Mouse (Mus musculus) frontal cortex, postnatal 10 days (tissue): ENCODE measurements around the gene Fbxw8.

Experiments
- DNase-seq, 2 experiments: peaks; one replicate each; pipeline ENCODE4 v3.0.0; 2022; ENCODE audit warnings: low spot score in 2 of 2, mixed read lengths in 1 of 2

Fbxw8 gene

GRCm38 (mm10) chr5:118044907-118045306 is 110.4 kb downstream of the Fbxw8 start:
- DNase-seq: no peak

DNA sequence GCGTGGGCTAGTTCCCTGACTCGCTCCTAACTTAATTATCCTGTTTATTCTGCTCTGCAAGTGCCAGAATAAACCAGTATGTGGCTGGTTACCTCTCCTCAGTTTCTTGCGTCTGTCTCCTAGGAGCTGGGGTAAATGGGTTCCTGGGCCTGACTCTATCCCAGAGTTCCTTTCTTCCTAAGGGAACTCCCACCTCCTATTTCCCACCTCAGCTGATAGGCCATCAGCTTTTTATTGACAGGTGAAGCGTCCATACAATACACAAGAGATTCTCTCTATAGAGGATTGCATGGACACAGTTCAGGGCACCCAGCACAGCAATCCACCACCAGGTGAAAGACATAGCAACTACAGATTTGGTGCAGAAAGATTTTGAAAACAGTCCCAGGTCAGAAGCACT is 111.5 kb downstream of the Fbxw8 start:
- no peak for DNase-seq

GRCm38 (mm10) chr5:118042599-118042998 is 112.7 kb downstream of the Fbxw8 start:
- DNase-seq: no peak

DNA sequence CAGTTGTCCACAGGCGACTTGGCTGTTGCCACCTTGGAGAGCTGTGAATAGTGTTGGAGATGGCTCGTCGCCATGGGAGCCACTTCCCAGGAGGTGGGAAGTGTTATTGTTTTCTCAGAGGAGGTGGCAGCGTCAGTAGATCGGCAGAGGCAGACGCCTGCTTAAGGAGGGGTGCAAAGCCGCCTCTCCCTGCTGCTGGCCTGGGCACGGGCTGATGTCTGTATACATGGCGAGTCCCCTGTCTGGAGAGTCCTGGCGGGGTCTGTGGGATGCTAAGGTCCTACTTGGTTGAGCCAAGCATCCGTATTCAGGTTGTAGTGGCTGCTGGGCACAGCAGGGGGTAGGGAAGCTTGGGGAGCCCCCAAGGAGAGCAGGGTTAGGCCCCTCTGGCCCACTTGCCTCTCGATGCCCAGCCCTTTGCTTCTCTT is 116.0 kb downstream of the Fbxw8 start:
- no peak for DNase-seq

DNA sequence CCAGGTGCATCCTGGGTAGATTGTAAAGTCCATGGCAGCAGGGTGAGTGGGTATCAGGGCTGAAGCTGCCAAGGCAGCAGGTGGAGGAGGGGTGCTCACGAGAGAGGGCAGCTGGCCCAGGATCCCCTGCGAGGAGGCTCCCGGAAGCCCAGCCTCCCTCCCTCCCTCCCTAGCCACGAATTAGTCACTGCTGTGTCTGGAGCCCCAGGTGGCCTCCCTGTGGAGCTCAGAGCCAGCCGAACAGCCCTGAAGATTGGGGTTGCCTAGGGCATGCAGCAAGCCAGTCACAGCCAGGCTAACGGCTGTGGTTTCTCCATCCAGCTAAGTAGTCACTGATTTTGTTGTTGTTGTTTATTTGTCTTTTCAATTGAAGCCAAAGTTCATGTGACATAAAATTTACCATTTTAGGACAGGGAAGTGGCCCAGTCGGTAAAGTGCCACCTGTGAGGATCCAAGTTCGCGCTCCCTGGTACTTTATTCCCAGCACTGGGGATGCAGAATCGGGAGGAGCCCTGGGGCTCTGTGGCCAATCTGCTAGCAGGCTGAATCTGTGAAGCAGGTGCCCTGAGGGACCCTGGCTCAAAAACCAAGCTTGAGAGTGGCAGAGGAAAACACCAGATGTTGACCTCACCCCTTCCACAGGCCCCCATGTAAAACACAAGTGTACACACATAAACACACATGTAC is 117.3 kb downstream of the Fbxw8 start:
- DNase-seq: no peak

- DNase-seq: no peak
These were observed 118.1 kb downstream of the Fbxw8 start for GRCm38 (mm10) chr5:118036888-118037797.

DNA sequence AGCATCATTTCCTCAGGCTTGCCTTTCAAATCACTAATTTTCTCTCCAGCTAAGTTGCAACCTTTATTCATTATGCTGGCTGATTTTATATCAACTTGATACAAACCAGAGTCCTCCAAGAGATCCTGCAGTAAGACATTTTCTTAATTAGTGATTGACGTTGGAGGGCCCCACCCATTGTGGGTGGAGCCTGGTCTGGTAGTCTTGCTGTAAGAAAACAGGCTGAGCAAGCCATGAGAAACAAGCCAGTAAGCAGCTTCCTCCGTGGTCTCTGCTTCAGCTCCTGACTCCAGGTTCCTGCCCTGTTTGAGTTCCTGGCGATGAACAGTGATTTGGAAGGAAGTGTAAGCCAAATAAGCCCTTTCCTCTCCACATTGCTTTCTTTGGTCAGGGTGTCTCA is 119.5 kb downstream of the Fbxw8 start:
- DNase-seq: no peak

DNA sequence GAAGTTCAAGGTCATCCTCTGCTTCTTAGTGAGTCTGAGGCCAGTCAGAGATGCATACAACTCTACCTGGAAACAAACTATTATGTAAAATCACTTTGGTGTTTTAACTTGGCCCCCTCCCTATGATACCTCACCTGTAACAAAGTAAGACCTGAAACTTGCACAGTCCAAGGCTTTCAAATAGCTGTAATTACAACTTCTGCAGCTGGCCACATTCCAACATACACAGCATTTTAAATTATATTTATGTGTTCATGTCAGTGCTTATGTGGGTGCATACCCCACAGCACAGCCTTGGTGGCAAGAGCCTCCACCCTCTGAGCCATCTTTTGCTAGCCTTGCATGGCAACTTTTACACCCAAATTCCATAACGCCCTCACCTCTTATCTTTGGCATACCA is 120.6 kb downstream of the Fbxw8 start:
- no peak for DNase-seq

DNA sequence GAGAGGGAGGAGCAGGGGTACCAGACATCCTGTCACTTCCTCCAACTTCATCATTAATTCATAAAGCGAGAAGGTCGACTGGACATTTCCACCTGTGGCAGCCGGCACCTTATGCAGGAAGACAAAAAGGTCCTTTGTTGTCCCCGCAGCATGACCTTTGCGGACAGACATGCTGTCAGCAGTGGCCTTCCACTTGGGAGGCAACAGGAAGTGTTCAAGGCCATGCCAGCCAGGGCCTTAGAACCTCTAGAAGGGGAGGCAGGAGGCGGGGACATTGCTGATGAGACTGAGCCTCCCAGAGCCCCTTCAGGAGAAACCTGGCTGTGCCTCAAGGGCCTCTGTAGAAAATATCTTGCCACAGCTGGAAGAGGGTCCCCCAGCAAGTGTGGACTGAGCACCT is 121.5 kb downstream of the Fbxw8 start:
- DNase-seq: no peak

- no peak for DNase-seq
These were observed 121.9 kb downstream of the Fbxw8 start for GRCm38 (mm10) chr5:118033328-118033727.

GRCm38 (mm10) chr5:118031508-118031907 is 123.8 kb downstream of the Fbxw8 start:
- no peak for DNase-seq

DNA sequence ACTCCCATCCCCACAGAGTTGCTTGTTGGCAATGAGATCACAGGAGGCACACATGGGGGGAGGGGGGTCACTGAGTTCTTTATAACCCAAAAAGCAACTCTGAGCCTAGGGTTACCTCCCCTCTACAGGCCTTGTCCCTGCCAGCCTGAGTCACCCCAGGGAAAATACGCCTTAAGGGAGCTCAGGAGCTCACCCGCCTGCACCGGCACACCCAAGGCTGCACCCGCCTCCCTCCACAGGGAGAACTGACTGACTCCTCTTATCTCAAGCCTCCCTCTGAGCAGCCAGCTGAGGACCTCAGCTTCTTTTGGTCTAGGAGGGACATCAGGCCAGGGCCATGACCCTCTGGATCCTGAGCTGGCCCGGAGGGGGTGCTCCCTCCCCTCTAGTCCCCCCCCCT is 124.2 kb downstream of the Fbxw8 start:
- no peak for DNase-seq

- no peak for DNase-seq
These were observed 125.1 kb downstream of the Fbxw8 start for GRCm38 (mm10) chr5:118030022-118030675.

- peak; percentile 55 to 68 for DNase-seq
These were observed 125.8 kb downstream of the Fbxw8 start for GRCm38 (mm10) chr5:118029420-118029819.

GRCm38 (mm10) chr5:118029035-118029408 is 126.2 kb downstream of the Fbxw8 start:
- no peak for DNase-seq

DNA sequence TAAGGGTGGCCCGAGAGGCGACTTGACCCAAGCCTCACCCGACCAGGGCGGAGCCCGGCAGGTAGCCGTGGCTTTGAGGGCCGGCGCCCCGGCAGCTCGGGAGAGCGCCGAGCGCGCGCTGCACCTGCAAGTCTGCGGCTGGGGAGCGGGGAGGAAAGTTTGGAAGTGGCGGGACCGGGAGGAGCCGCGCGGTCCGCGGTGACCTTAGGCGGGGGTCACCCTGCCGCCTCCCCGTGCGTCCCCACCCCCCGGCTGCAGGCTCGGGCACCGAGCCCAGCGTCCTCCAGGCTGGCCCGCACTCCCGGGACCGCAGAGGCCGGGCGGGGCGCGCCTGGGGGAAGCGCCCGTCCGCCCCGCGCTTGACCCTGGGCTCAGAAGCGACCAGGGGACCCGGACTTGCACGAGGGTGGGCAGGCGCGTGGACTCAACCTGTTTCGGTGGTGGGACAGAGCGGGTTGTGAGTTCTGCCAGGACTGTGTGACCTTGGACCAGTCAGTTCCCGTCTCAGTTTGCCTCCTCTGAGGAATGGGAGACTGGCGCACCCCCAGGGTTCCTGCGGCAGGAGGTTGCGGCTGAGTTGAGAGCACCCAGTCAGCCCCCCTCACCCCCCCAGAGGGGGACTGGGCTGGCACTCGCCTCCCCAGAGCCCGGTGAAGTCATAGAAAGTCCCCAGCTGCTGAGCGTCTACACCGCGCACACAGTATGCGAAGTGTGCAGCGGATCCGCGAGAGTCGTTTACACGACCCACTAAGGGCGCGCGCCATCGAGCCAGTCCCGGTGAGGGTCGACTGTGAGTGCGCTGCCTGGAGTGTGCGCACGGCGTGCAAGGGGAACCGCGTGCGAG is 126.9 kb downstream of the Fbxw8 start:
- DNase-seq: no peak

GRCm38 (mm10) chr5:118027698-118028190 is 127.5 kb downstream of the Fbxw8 start, which contains the start of gene Tesc:
Gene Tesc, plus strand, starts transcription at chr5:118027743.
- no peak for DNase-seq

DNA sequence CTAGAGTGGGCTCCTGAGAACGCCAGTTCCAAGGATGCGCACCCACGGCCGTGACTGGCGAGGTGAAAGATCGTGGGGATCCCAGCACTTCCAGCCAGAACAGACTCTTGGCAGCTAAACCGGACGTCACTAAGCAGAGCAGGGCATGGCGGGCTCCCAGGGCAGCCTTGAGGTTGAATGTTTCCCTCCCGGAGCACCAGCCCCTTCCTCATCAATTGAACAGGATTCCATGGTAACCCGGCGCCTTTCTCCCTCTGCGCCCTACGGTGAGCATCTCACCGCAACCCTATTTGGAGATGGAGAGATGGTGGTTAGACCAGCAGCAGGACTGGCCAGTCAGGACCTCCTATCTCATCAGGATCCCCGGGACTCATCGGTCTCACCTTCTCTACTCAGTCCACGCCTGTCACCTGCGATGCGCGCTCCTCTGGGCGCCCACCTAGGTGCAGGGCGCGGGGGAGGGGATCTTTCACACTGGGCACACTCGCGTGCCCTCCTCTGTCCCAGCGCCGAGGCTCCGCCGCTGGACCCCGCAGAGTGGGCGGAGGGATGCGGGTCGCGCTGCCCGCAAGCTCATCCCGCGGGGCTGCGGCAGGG is 128.1 kb downstream of the Fbxw8 start:
- DNase-seq: no peak

GRCm38 (mm10) chr5:118026343-118026742 is 128.9 kb downstream of the Fbxw8 start:
- DNase-seq: no peak

DNA sequence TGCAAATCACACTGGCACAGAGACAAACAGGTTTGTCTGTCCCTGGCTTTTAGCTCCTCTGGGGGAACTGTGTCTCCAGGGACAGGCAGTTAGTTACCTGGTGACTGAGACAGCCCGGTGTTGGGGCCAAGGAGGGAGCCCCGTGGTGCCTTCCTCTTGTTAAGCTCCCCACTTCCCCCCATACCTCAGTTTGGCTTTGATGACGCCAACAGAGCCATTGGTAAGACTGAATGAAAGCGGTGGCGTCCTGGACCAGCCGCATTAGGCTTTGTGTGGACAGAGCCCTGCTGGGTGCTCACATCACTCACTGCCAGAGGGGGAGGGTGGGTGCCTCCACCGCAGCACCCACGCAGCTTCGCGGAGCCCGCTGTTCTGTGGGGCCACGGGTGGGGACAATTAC is 129.4 kb downstream of the Fbxw8 start:
- no peak for DNase-seq

DNA sequence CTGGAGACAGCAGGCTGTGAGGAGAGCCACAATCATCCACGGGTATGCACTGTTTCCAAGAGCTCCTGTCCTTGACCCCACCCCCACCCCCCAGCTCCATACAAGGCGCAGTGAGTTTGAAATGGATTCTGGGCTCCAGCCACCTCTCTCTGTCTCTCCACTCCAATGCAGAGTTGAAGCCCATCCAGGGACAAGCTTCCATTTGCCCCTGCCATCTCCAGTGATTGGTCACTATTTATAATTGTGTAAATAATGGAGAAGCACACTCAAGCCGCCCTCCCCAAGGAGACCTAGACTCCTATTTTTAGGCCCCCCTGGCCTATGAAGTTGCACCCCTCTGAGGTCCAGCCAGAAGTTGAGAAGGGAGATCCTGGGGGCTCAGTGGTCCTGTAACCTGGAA is 132.2 kb downstream of the Fbxw8 start:
- DNase-seq: no peak
